Mouse (Mus musculus) hindbrain, embryonic 11.5 days (tissue): ENCODE results near the gene Osr1. TPM values are rescaled to one million over a fixed set of nuclear protein-coding genes. Genes with fewer than 3 reads are reported as not detected.

Experiments used
- ATAC-seq: fragments of 200-750 bp; cut with Nextera tagmentation; 2 replicates; pipeline ENCODE4 v1.8.0; 2017; ENCODE audit warnings: mild to moderate bottlenecking, moderate TSS enrichment, moderate library complexity; ENCODE audit not compliant: low FRiP score
- DNase-seq: peaks from one replicate; pipeline ENCODE4 v3.0.0-alpha.2; 2015; ENCODE audit warnings: low spot score
- H3K27ac ChIP-seq: fragments of 300-500 bp; sonication (generic); 2 replicates; pipeline ENCODE4 v1.5.1; 2014; ENCODE audit warnings: mild to moderate bottlenecking, low read depth, low read length
- H3K27me3 ChIP-seq: fragments of 300-500 bp; sonication (generic); 2 replicates; pipeline ENCODE4 v1.6.1; 2014; ENCODE audit warnings: mild to moderate bottlenecking, low read length, moderate library complexity, mixed read lengths; ENCODE audit not compliant: control insufficient read depth, insufficient read depth
- H3K36me3 ChIP-seq: fragments of 300-500 bp; sonication (generic); 2 replicates; pipeline ENCODE4 v1.6.1; 2014; ENCODE audit warnings: mild to moderate bottlenecking, low read length, moderate library complexity, mixed read lengths; ENCODE audit not compliant: control insufficient read depth, insufficient read depth
- H3K4me1 ChIP-seq: fragments of 300-500 bp; sonication (generic); replicated peaks from 2 replicates; pipeline ENCODE4 v1.6.1; 2014; ENCODE audit warnings: low read length, mixed read lengths; ENCODE audit not compliant: control insufficient read depth, insufficient read depth
- H3K4me2 ChIP-seq: fragments of 300-500 bp; sonication (generic); replicated peaks from 2 replicates; pipeline ENCODE4 v1.6.1; 2014; ENCODE audit warnings: mild to moderate bottlenecking, low read depth, low read length
- H3K4me3 ChIP-seq: fragments of 300-500 bp; sonication (generic); 2 replicates; pipeline ENCODE4 v1.5.1; 2014; ENCODE audit warnings: low read depth, low read length
- H3K9ac ChIP-seq: fragments of 300-500 bp; sonication (generic); 2 replicates; pipeline ENCODE4 v1.6.1; 2014; ENCODE audit warnings: low read depth, low read length
- H3K9me3 ChIP-seq: fragments of 300-500 bp; sonication (generic); 2 replicates; pipeline ENCODE4 v1.6.1; 2016; ENCODE audit warnings: low read length; ENCODE audit not compliant: control insufficient read depth
- WGBS: fragments of 180-500 bp; shearing (Covaris S2); extraction: QIAGEN DNeasy Blood & Tissue Kit; methylation state at CpG from one replicate; pipeline ENCODE4 v1.1.7; 2014; 5-methylcytosine and 5-hydroxymethylcytosine counted together
- polyA plus RNA-seq: library from polyadenylated mRNA; unstranded; fragments of >200 nt; fragmentation: Nextera tagmentation; extraction: Ambion mirVana; gene quantifications from 2 replicates; pipeline ENCODE4 v1.2.1, GENCODE M21; 2014

Gene Osr1
- polyA plus RNA-seq, 1 experiment from 2014 or later = 13.6 TPM

- Histone ChIP-seq H3K27me3 (peaks cover 86% of the 10 kb centered on the region), H3K36me3 (no peaks in the 10 kb centered on the region), H3K27ac (no peak overlapping the region), H3K9me3 (no peaks in the 10 kb centered on the region), H3K9ac (no peak overlapping the region), H3K4me1 (no peaks in the 10 kb centered on the region), H3K4me3 (no peak overlapping the region), H3K4me2 (0 out of 2 replicates have a peak overlapping the region, but pooled peaks have one; percentile 68)
- WGBS = 1% methylated on average over 21 of the region's 21 CpGs
- ATAC-seq = no peak
- DNase-seq = peak; percentile 61
Observed at GRCm38 (mm10) chr12:9575158-9576042, 5.5 kb downstream of the Osr1 start.

DNA sequence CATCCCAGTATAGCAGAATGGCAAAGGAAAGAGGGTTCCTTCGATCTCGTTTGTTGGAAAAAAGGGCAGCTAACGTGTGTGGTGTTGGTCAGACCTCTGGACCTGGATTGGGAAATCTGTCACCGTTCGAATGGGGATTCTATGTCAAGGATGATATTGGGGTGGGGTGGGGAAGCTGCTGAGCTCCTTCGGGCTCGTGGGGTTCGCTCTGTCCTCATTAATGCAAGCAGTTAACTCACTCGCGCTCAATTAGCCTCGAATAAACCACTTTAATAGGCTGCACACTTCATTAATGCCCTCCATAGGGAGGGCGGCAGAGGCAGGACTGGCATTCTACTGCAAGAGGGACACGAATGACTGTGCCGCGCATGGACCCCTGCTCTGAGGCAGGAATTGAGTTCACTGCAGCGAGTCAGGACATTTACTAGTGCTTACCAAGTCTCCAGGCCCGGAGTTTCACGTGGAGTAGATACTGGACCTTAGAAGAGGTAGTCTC is 6.2 kb downstream of the Osr1 start:
- Histone ChIP-seq H3K9me3 (no peaks in the 10 kb centered on the region), H3K27ac (no peak overlapping the region), H3K4me2 (no peak overlapping the region), H3K36me3 (no peaks in the 10 kb centered on the region), H3K27me3 (peaks cover 85% of the 10 kb centered on the region), H3K9ac (no peak overlapping the region), H3K4me1 (no peaks in the 10 kb centered on the region), H3K4me3 (no peak overlapping the region)
- WGBS = 2% methylated on average over 18 of the region's 18 CpGs
- ATAC-seq (no peak), DNase-seq (peak; percentile 58)

- Histone ChIP-seq H3K9me3 (no peaks in the 10 kb centered on the region), H3K4me3 (no peak overlapping the region), H3K27me3 (peaks cover 84% of the 10 kb centered on the region), H3K4me2 (no peak overlapping the region), H3K9ac (no peak overlapping the region), H3K27ac (no peak overlapping the region), H3K4me1 (no peaks in the 10 kb centered on the region), H3K36me3 (no peaks in the 10 kb centered on the region)
- peak; percentile 34 for DNase-seq
- no peak for ATAC-seq
- WGBS = 5% methylated on average over 2 of the region's 2 CpGs
Observed at GRCm38 (mm10) chr12:9577610-9578009, 7.7 kb downstream of the Osr1 start.

DNA sequence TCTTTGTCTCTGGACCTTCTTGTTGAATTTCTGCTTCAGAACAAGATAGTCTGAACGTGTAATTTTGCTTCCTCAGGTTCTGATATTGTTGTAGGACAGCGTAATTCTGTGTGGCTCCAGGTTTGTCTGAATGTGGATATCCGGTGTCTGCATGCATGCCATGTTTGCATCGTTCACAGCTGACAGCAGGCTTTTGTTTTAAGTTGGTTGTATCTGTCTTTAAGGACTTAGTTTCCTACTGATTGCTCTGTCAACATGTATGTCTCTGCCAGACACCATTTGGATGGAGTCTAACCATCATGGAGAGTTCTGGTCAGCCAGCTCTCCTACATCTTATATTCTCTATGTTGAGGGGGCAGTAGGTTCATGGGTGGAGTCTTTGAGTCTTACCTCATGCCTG is 8.7 kb downstream of the Osr1 start:
- Histone ChIP-seq H3K9ac (no peak overlapping the region), H3K27ac (no peak overlapping the region), H3K4me3 (no peak overlapping the region), H3K9me3 (no peaks in the 10 kb centered on the region), H3K36me3 (no peaks in the 10 kb centered on the region), H3K4me2 (no peak overlapping the region), H3K27me3 (peaks cover 84% of the 10 kb centered on the region), H3K4me1 (no peaks in the 10 kb centered on the region)
- DNase-seq (peak; percentile 35), ATAC-seq (no peak)
- 4% methylated on average over 4 of the region's 4 CpGs for WGBS

DNA sequence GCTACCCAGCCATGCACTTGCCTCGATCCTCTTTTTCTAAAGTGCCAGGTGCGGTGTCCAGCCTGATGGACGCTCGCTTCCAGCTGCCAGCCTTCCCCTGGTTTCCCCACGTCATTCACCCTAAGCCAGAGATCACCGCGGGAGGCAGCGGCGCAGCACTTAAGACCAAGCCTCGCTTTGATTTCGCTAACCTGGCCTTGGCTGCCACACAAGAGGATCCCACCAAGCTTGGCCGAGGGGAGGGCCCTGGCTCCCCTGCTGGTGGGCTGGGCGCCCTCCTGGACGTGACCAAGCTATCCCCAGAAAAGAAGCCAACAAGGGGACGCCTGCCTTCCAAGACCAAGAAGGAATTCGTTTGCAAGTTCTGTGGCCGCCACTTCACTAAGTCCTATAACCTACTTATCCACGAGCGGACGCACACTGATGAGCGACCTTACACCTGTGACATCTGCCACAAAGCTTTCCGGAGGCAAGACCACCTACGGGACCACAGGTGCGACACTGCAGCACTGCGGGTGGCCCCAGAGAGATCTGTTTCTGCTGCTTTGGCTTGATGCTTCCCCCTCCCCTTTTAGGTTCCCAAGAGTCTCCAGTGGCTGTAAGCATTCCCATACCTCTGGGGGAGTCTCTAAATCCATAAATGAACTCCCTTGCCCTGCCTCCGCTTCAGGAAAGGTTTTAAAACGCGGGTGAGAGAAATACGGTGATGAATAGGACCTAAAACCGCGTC is 9.6 kb downstream of the Osr1 start:
- H3K4me3 ChIP-seq = no peak overlapping the region
- H3K36me3 ChIP-seq = no peaks in the 10 kb centered on the region
- no peaks in the 10 kb centered on the region for H3K4me1 ChIP-seq
- DNase-seq (peak; percentile 51), ATAC-seq (no peak)
- no peak overlapping the region for H3K9ac ChIP-seq
- no peaks in the 10 kb centered on the region for H3K9me3 ChIP-seq
- WGBS = 1% methylated on average over 31 of the region's 31 CpGs
- no peak overlapping the region for H3K4me2 ChIP-seq
- no peak overlapping the region for H3K27ac ChIP-seq
- peaks cover 84% of the 10 kb centered on the region for H3K27me3 ChIP-seq

DNA sequence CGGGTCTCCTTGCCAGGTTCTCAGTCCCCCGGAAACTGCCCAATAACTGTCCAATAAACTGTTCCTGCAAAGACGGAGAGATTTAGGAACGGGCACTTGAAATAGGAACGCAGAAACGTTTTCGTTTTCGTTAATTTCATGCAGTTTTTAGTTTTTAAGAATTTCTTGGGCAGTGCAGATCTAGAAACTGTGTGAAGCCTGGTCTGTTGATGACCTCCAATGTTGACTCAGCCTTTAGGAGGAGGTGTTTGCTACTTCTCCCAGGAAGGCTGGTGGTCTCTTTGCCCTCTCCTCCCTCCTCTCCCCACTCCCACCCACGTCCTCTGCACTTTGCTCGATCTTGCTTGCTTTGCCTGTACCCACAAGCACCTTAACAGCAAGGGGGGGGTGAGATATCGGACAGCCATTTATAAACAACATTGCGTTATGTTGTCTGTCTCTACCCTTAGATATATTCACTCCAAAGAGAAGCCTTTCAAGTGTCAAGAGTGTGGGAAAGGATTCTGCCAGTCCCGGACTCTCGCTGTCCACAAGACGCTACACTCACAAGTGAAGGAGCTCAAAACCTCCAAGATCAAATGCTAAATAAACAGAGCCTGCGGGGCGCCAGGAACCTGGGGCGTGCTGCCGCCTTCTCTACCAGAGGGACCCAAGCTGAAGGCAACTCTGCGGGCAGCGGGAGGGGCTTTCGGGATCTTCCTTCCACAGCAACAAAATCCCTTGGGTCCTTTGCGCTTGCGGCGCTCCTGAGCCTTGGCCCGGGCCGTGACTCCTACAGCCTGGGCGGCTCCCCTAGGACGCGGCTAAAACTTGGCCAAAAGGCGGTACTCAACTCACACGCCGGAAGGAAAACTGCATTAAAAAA is 10.4 kb downstream of the Osr1 start:
- Histone ChIP-seq H3K27me3 (peaks cover 78% of the 10 kb centered on the region), H3K4me2 (peak overlapping the region; percentile 15; the same call in 1 of the 2 replicates), H3K9me3 (no peaks in the 10 kb centered on the region), H3K27ac (no peak overlapping the region), H3K4me3 (no peak overlapping the region), H3K9ac (no peak overlapping the region), H3K4me1 (no peaks in the 10 kb centered on the region), H3K36me3 (no peaks in the 10 kb centered on the region)
- ATAC-seq (no peak), DNase-seq (peak; percentile 59)
- WGBS = under 1% methylated on average over 33 of the region's 33 CpGs

DNA sequence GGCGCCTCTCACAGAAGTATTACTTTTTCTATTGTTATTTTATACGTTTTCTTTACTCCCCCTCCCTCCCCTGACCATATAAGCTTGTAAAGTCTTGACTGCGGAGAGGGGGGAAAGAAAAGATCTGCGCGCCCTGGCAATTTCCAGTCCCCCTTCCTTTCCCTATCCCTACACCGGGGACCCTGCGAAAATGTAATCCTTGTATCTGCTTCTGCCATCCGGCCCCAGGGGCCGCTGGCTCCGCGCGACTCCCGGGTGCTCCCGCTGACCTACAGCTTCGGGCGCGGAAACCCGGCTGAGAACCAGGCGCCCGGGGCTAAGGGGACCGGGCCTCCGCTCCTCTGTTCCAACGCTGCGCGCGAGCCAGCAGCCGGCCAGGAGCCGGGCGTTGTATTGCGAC is 11.1 kb downstream of the Osr1 start:
- Histone ChIP-seq H3K9ac (no peak overlapping the region), H3K36me3 (no peaks in the 10 kb centered on the region), H3K9me3 (no peaks in the 10 kb centered on the region), H3K27ac (no peak overlapping the region), H3K4me2 (no peak overlapping the region), H3K4me1 (no peaks in the 10 kb centered on the region), H3K27me3 (peaks cover 78% of the 10 kb centered on the region), H3K4me3 (no peak overlapping the region)
- peak; percentile 60 for DNase-seq
- under 1% methylated on average over 29 of the region's 30 CpGs for WGBS
- no peak for ATAC-seq

- H3K9ac ChIP-seq = no peak overlapping the region
- H3K4me3 ChIP-seq = no peak overlapping the region
- H3K4me2 ChIP-seq = no peak overlapping the region
- peaks cover 75% of the 10 kb centered on the region for H3K27me3 ChIP-seq
- no peak for ATAC-seq
- H3K36me3 ChIP-seq = no peaks in the 10 kb centered on the region
- H3K9me3 ChIP-seq = no peaks in the 10 kb centered on the region
- H3K4me1 ChIP-seq = no peaks in the 10 kb centered on the region
- no peak overlapping the region for H3K27ac ChIP-seq
- DNase-seq = peak; percentile 47
- 1% methylated on average over 12 of the region's 12 CpGs for WGBS
Observed at GRCm38 (mm10) chr12:9581506-9581905, 11.6 kb downstream of the Osr1 start.
